Mouse (Mus musculus): ENCODE data around the gene Slc12a9.

GRCm38 (mm10) chr5:137373371-137373950, 40.1 kb upstream of the Slc12a9 start:
- no peak for TF ChIP-seq CTCF (IDR thresholded peaks at IDR 0.05; ENCODE audit: extremely low read depth, insufficient read length, insufficient replicate concordance, low read depth, low read length)
- no peak for TF ChIP-seq POLR2A (IDR thresholded peaks at IDR 0.05; ENCODE audit: low read depth, low read length)
